Mouse (Mus musculus): Measurements from ENCODE around the gene Ssh2. TPM values are rescaled to one million over a fixed set of nuclear protein-coding genes. Genes with fewer than 3 reads are reported as not detected.
"Not testable (repeated sequence)": the region's sequence is repeated elsewhere in the genome, so short reads cannot be mapped to it uniquely, and the experiment has no call there.

The Ssh2 gene
- polyA plus RNA-seq, 1 experiment from 2014 or later: 13.8 TPM

DNA sequence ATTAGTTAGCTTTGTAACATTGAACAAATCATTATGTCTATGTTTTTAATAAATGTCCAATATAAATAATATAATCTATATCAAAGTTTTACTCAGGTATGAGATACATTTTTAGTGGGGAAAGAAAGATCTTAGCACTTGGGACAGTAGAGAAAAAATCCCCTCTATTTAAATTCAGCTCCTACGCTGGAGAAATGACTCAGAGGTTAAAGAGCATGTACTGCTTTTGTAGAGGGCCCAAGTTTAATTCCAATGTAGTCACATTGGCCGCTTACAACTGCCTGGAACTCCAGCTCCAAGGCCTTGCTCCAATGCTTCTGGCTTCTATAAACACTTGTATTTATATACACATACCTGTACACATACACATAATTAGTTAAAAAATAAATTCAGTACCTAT lies 36.7 kb downstream of the Ssh2 start:
- Histone ChIP-seq H3K36me3 (ENCODE audit: control insufficient read depth, insufficient read depth, low read length) (no peaks in the 10 kb centered on the region), H3K9me3 (ENCODE audit: control insufficient read depth, low read length) (no peaks in the 10 kb centered on the region), H3K4me2 (ENCODE audit: low read length) (no peak overlapping the region), H3K27ac (ENCODE audit: low read depth, low read length) (no peak overlapping the region), H3K4me3 (ENCODE audit: low read length) (no peak overlapping the region), H3K4me1 (ENCODE audit: control insufficient read depth, insufficient read depth, low read depth, low read length) (no peaks in the 10 kb centered on the region), H3K27me3 (replicated peaks; ENCODE audit: control insufficient read depth, insufficient read depth, low read length) (no peaks in the 10 kb centered on the region), H3K9ac (ENCODE audit: low read depth, low read length) (no peak overlapping the region)
- no peak for ATAC-seq
- 73% methylated on average over 2 of the region's 2 CpGs for WGBS

DNA sequence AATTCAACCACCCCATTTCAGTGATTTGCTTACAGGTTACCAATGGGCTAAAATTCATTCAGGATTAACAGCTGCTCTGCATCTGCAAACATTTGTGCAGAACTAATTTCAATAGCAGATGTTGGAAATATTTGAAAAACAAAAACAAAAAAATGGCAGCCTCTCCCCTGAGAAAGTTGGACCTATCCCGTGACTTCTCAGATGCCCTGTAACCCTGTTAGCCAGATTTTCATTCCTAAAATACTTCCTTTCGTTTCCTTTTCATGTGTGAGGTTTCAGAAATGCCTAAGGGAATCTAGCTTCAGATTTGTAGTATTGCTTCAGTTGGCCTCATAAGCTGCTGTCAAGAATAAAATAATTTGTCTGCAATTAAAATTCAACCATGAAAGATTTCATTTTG lies 43.4 kb downstream of the Ssh2 start:
- no peaks in the 10 kb centered on the region for H3K4me1 ChIP-seq (ENCODE audit: control insufficient read depth, insufficient read depth, low read depth, low read length)
- H3K4me3 ChIP-seq (ENCODE audit: low read length): no peak overlapping the region
- ATAC-seq: no peak
- WGBS: 74% methylated on average over 2 of the region's 2 CpGs
- H3K9ac ChIP-seq (ENCODE audit: low read depth, low read length): no peak overlapping the region
- no peak overlapping the region for H3K4me2 ChIP-seq (ENCODE audit: low read length)
- no peak overlapping the region for H3K27ac ChIP-seq (ENCODE audit: low read depth, low read length)
- no peaks in the 10 kb centered on the region for H3K27me3 ChIP-seq (replicated peaks; ENCODE audit: control insufficient read depth, insufficient read depth, low read length)
- no peaks in the 10 kb centered on the region for H3K36me3 ChIP-seq (ENCODE audit: control insufficient read depth, insufficient read depth, low read length)
- H3K9me3 ChIP-seq (ENCODE audit: control insufficient read depth, low read length): no peaks in the 10 kb centered on the region

DNA sequence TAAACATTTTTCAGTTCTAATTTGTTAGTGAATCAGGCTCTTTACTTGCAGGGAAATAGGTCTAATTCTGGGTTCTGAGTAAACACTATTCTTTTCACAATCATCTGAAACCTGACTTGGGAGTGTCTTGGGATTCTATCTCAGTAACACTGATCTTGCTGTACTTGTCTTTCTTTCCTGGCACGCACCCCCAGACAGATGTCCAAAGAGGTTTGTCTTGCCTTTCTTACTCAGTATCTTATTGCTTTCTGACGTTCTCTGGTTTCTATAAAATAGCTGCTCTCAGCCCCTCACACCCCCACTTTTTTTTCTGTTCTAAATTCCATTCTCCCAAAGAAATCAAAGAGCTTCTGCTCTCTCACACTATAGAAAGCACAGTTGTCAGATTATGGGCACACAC lies 51.3 kb downstream of the Ssh2 start:
- ATAC-seq: no peak
- H3K27me3 ChIP-seq (replicated peaks; ENCODE audit: control insufficient read depth, insufficient read depth, low read length): no peaks in the 10 kb centered on the region
- H3K9me3 ChIP-seq (ENCODE audit: control insufficient read depth, low read length): no peaks in the 10 kb centered on the region
- no peak overlapping the region for H3K4me2 ChIP-seq (ENCODE audit: low read length)
- H3K27ac ChIP-seq (ENCODE audit: low read depth, low read length): no peak overlapping the region
- 73% methylated on average over 2 of the region's 2 CpGs for WGBS
- no peaks in the 10 kb centered on the region for H3K4me1 ChIP-seq (ENCODE audit: control insufficient read depth, insufficient read depth, low read depth, low read length)
- no peak overlapping the region for H3K9ac ChIP-seq (ENCODE audit: low read depth, low read length)
- H3K4me3 ChIP-seq (ENCODE audit: low read length): no peak overlapping the region
- H3K36me3 ChIP-seq (ENCODE audit: control insufficient read depth, insufficient read depth, low read length): no peaks in the 10 kb centered on the region

DNA sequence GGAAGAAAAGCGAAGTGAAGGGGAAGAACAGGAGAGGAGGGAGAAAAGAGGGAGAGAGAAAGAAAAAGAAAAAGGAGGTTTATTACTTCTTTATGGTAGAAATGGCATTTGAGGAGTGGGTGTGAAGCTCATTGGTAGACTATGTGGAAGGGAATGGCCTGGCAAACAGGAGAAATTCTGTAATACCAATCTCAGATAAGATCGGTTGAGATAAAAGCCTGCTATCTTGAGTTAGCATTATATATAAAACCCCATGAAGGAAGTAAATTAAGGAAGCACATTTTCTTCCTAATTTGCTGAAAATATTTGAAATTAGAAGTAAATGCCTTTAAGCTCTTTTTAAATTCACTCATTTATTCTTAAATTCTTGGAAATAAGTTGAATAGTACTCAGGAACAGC lies 59.9 kb downstream of the Ssh2 start:
- Histone ChIP-seq H3K9ac (ENCODE audit: low read depth, low read length) (no peak overlapping the region), H3K36me3 (ENCODE audit: control insufficient read depth, insufficient read depth, low read length) (no peaks in the 10 kb centered on the region), H3K9me3 (ENCODE audit: control insufficient read depth, low read length) (no peaks in the 10 kb centered on the region), H3K27me3 (replicated peaks; ENCODE audit: control insufficient read depth, insufficient read depth, low read length) (no peaks in the 10 kb centered on the region), H3K27ac (ENCODE audit: low read depth, low read length) (no peak overlapping the region), H3K4me1 (ENCODE audit: control insufficient read depth, insufficient read depth, low read depth, low read length) (no peaks in the 10 kb centered on the region), H3K4me3 (ENCODE audit: low read length) (no peak overlapping the region), H3K4me2 (ENCODE audit: low read length) (no peak overlapping the region)
- WGBS: 89% methylated on average over 2 of the region's 2 CpGs
- no peak for ATAC-seq

DNA sequence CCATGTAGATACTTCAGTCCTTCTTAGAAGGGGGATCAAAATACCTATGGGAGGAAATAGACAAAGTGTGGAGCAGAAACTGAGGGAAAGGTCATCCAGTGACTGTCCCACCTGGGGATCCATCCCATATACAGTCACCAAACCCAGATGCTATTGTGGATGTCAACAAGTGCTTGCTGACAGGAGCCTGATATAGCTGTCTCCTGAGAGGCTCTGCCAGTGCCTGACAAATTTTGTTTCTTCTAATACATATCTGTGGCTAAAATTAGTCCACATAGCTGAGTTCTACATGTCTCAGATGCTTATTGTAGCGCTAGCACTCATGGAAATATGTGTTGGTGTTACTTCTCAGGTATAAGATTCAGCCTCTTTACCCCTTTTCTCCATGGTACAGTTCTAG lies 62.5 kb downstream of the Ssh2 start:
- not testable (repeated sequence) for H3K36me3 ChIP-seq (ENCODE audit: control insufficient read depth, insufficient read depth, low read length); H3K4me1 ChIP-seq (ENCODE audit: control insufficient read depth, insufficient read depth, low read depth, low read length); ATAC-seq; H3K9ac ChIP-seq (ENCODE audit: low read depth, low read length); H3K4me3 ChIP-seq (ENCODE audit: low read length); H3K27ac ChIP-seq (ENCODE audit: low read depth, low read length); H3K4me2 ChIP-seq (ENCODE audit: low read length); H3K9me3 ChIP-seq (ENCODE audit: control insufficient read depth, low read length); H3K27me3 ChIP-seq (replicated peaks; ENCODE audit: control insufficient read depth, insufficient read depth, low read length)
- 91% methylated on average over 1 of the region's 1 CpGs for WGBS

DNA sequence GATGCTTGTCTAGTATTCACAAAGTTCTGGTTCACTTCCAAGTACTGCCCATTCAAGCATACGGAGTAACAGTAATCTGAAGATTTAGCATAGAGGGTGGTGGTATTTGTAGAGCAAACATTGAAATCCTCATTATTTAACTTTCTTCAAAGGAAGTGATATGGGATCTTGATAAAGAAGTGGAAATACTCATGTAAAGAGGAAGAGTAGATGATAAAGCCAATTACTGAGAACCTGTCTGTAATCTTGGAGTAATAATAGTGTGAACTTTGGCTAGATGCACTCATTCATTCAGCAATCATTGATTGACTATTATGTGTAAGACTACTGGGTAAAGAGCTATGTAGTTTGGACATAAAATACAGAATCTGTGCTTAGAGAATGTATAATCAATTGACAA lies 64.1 kb downstream of the Ssh2 start:
- Histone ChIP-seq H3K4me2 (ENCODE audit: low read length) (no peak overlapping the region), H3K9me3 (ENCODE audit: control insufficient read depth, low read length) (no peaks in the 10 kb centered on the region), H3K27ac (ENCODE audit: low read depth, low read length) (no peak overlapping the region), H3K4me3 (ENCODE audit: low read length) (no peak overlapping the region), H3K36me3 (ENCODE audit: control insufficient read depth, insufficient read depth, low read length) (no peaks in the 10 kb centered on the region), H3K27me3 (replicated peaks; ENCODE audit: control insufficient read depth, insufficient read depth, low read length) (no peaks in the 10 kb centered on the region), H3K9ac (ENCODE audit: low read depth, low read length) (no peak overlapping the region), H3K4me1 (ENCODE audit: control insufficient read depth, insufficient read depth, low read depth, low read length) (no peaks in the 10 kb centered on the region)
- 79% methylated on average over 1 of the region's 1 CpGs for WGBS
- no peak for ATAC-seq

DNA sequence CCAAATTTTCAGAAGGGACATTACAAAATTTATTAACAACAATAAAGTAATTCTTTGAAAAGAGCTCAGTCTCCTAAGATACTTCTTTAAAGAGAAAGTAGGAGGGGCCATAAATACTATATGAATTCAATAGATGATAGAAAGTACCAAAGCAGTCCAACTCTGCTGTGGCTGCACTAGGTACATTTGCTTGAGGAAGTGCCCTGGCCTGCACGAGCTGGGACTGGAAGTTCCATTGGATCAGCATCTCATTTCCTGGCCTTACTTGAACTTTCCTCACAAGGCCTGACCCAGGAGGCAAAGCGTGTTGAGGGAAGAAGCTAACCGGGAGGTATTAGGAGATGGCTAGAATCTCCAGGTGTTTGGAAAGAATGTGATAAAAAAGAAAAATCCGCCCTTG lies 75.4 kb downstream of the Ssh2 start:
- H3K4me1 ChIP-seq (ENCODE audit: control insufficient read depth, insufficient read depth, low read depth, low read length): no peaks in the 10 kb centered on the region
- ATAC-seq: no peak
- H3K4me2 ChIP-seq (ENCODE audit: low read length): no peak overlapping the region
- no peaks in the 10 kb centered on the region for H3K27me3 ChIP-seq (replicated peaks; ENCODE audit: control insufficient read depth, insufficient read depth, low read length)
- no peak overlapping the region for H3K27ac ChIP-seq (ENCODE audit: low read depth, low read length)
- H3K4me3 ChIP-seq (ENCODE audit: low read length): no peak overlapping the region
- H3K9me3 ChIP-seq (ENCODE audit: control insufficient read depth, low read length): no peaks in the 10 kb centered on the region
- H3K9ac ChIP-seq (ENCODE audit: low read depth, low read length): no peak overlapping the region
- H3K36me3 ChIP-seq (ENCODE audit: control insufficient read depth, insufficient read depth, low read length): no peaks in the 10 kb centered on the region
- WGBS: 89% methylated on average over 4 of the region's 4 CpGs

DNA sequence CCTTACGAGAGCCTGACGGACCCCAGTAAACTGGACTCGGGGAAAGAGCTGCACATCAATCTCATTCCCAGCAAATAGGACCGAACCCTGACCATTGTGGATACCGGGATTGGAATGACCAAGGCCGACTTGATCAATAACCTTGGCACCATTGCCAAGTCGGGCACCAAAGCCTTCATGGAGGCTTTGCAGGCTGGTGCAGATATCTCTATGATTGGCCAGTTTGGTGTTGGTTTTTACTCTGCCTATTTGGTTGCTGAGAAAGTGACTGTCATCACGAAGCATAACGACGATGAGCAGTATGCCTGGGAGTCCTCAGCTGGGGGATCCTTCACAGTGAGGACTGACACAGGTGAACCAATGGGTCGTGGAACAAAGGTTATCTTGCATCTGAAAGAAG lies 77.6 kb downstream of the Ssh2 start:
- not testable (repeated sequence) for H3K4me2 ChIP-seq (ENCODE audit: low read length); H3K27me3 ChIP-seq (replicated peaks; ENCODE audit: control insufficient read depth, insufficient read depth, low read length); H3K4me3 ChIP-seq (ENCODE audit: low read length); H3K9me3 ChIP-seq (ENCODE audit: control insufficient read depth, low read length); H3K27ac ChIP-seq (ENCODE audit: low read depth, low read length); ATAC-seq; H3K36me3 ChIP-seq (ENCODE audit: control insufficient read depth, insufficient read depth, low read length); H3K4me1 ChIP-seq (ENCODE audit: control insufficient read depth, insufficient read depth, low read depth, low read length); H3K9ac ChIP-seq (ENCODE audit: low read depth, low read length)
- 88% methylated on average over 7 of the region's 11 CpGs for WGBS

DNA sequence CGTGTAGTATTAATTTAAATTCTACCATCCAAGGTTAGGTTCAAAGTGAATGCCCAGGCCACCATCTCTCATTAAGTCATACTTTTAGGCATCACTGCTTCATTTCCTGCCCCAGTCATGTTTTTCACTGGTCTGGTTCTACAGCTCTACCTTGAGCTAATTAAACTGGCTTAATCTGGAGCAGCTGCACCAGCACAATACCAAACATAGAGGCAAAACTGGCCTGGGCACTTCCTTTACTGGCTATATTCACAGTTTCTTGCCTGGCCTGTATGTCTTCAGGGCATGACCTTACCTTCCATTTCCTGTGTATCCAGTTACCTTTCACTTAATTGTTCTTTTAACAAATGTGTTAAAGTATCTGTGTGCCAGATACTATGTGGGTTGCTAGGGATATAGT lies 81.2 kb downstream of the Ssh2 start:
- 78% methylated on average over 1 of the region's 1 CpGs for WGBS

DNA sequence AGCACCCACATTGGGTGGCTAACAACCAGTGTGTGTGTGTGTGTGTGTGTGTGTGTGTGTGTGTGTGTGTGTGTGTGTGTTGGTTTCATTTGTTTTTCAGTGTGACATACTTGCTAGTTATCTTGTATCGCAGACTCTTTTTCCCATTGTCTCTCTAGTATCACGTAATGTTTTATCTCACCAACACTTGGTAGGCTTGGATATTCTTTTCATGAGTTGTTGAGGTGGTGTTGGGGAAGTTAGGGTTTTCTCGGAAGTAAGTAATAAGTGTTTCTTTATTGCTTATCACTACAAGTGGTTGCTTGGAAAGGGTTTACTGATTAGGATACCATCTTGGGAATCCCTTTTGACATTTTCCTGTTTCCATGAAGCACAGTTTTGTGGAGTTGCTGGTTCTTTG lies 91.1 kb downstream of the Ssh2 start:
- 94% methylated on average over 3 of the region's 3 CpGs for WGBS

More for the DNA sequence above, 81.2 kb downstream of the Ssh2 start:
- no peak overlapping the region for H3K9ac ChIP-seq (ENCODE audit: low read depth, low read length)
- no peak overlapping the region for H3K4me2 ChIP-seq (ENCODE audit: low read length)
- no peaks in the 10 kb centered on the region for H3K9me3 ChIP-seq (ENCODE audit: control insufficient read depth, low read length)
- H3K27ac ChIP-seq (ENCODE audit: low read depth, low read length): no peak overlapping the region
- no peaks in the 10 kb centered on the region for H3K4me1 ChIP-seq (ENCODE audit: control insufficient read depth, insufficient read depth, low read depth, low read length)
- no peaks in the 10 kb centered on the region for H3K36me3 ChIP-seq (ENCODE audit: control insufficient read depth, insufficient read depth, low read length)
- no peak for ATAC-seq
- H3K27me3 ChIP-seq (replicated peaks; ENCODE audit: control insufficient read depth, insufficient read depth, low read length): no peaks in the 10 kb centered on the region
- no peak overlapping the region for H3K4me3 ChIP-seq (ENCODE audit: low read length)

More for the DNA sequence above, 91.1 kb downstream of the Ssh2 start:
- no peak for ATAC-seq
- no peak overlapping the region for H3K27ac ChIP-seq (ENCODE audit: low read depth, low read length)
- H3K4me1 ChIP-seq (ENCODE audit: control insufficient read depth, insufficient read depth, low read depth, low read length): no peaks in the 10 kb centered on the region
- H3K9me3 ChIP-seq (ENCODE audit: control insufficient read depth, low read length): no peaks in the 10 kb centered on the region
- no peak overlapping the region for H3K4me2 ChIP-seq (ENCODE audit: low read length)
- H3K4me3 ChIP-seq (ENCODE audit: low read length): no peak overlapping the region
- no peak overlapping the region for H3K9ac ChIP-seq (ENCODE audit: low read depth, low read length)
- no peaks in the 10 kb centered on the region for H3K36me3 ChIP-seq (ENCODE audit: control insufficient read depth, insufficient read depth, low read length)
- no peaks in the 10 kb centered on the region for H3K27me3 ChIP-seq (replicated peaks; ENCODE audit: control insufficient read depth, insufficient read depth, low read length)
